Mouse (Mus musculus) ovary, adult 18-20 months (tissue): ENCODE measurements around the gene Pomp.

Source experiments
- DNase-seq: peaks from one replicate; pipeline ENCODE4 v3.0.0; 2022; ENCODE audit warnings: low spot score, mixed read lengths

Gene Pomp

GRCm38 (mm10) chr5:147860449-147861261 lies at the start of gene Pomp:
Gene Pomp, plus strand, starts transcription at chr5:147860461.
- peak; percentile 84 for DNase-seq

- DNase-seq = no peak
Observed at GRCm38 (mm10) chr5:147812255-147813040, 47.8 kb upstream of the Pomp start.

- DNase-seq = no peak
Observed at GRCm38 (mm10) chr5:147814971-147815370, 45.3 kb upstream of the Pomp start.

GRCm38 (mm10) chr5:147815592-147815991 lies 44.7 kb upstream of the Pomp start:
- no peak for DNase-seq

- no peak for DNase-seq
Observed at GRCm38 (mm10) chr5:147816465-147816864, 43.8 kb upstream of the Pomp start.

- no peak for DNase-seq
Observed at GRCm38 (mm10) chr5:147817747-147818496, 42.3 kb upstream of the Pomp start.

- DNase-seq = no peak
Observed at GRCm38 (mm10) chr5:147818866-147819265, 41.4 kb upstream of the Pomp start.

- DNase-seq = no peak
Observed at GRCm38 (mm10) chr5:147819895-147820294, 40.4 kb upstream of the Pomp start.

GRCm38 (mm10) chr5:147824021-147824605 lies 36.1 kb upstream of the Pomp start:
- DNase-seq = no peak

GRCm38 (mm10) chr5:147825375-147825969 lies 34.8 kb upstream of the Pomp start:
- no peak for DNase-seq

- DNase-seq = no peak
Observed at GRCm38 (mm10) chr5:147826091-147826490, 34.2 kb upstream of the Pomp start.

GRCm38 (mm10) chr5:147826546-147826945 lies 33.7 kb upstream of the Pomp start:
- DNase-seq = no peak

GRCm38 (mm10) chr5:147828846-147829245 lies 31.4 kb upstream of the Pomp start:
- DNase-seq = no peak

GRCm38 (mm10) chr5:147832842-147833241 lies 27.4 kb upstream of the Pomp start:
- no peak for DNase-seq

GRCm38 (mm10) chr5:147834841-147835500 lies 25.3 kb upstream of the Pomp start:
- no peak for DNase-seq

- no peak for DNase-seq
Observed at GRCm38 (mm10) chr5:147839418-147839817, 20.8 kb upstream of the Pomp start.

GRCm38 (mm10) chr5:147843340-147843739 lies 16.9 kb upstream of the Pomp start:
- DNase-seq = no peak

- no peak for DNase-seq
Observed at GRCm38 (mm10) chr5:147845319-147845718, 14.9 kb upstream of the Pomp start.

- DNase-seq = no peak
Observed at GRCm38 (mm10) chr5:147847361-147847760, 12.9 kb upstream of the Pomp start.

- no peak for DNase-seq
Observed at GRCm38 (mm10) chr5:147848164-147848863, 11.9 kb upstream of the Pomp start.
